Mouse (Mus musculus) cerebellum, postnatal 10 days (tissue): ENCODE data around the gene Dennd4c.

Experiments used
- DNase-seq, 2 experiments: peaks; one replicate each; pipeline ENCODE4 v3.0.0; 2021; ENCODE audit warnings: mixed read lengths in 2 of 2

The Dennd4c gene

DNA sequence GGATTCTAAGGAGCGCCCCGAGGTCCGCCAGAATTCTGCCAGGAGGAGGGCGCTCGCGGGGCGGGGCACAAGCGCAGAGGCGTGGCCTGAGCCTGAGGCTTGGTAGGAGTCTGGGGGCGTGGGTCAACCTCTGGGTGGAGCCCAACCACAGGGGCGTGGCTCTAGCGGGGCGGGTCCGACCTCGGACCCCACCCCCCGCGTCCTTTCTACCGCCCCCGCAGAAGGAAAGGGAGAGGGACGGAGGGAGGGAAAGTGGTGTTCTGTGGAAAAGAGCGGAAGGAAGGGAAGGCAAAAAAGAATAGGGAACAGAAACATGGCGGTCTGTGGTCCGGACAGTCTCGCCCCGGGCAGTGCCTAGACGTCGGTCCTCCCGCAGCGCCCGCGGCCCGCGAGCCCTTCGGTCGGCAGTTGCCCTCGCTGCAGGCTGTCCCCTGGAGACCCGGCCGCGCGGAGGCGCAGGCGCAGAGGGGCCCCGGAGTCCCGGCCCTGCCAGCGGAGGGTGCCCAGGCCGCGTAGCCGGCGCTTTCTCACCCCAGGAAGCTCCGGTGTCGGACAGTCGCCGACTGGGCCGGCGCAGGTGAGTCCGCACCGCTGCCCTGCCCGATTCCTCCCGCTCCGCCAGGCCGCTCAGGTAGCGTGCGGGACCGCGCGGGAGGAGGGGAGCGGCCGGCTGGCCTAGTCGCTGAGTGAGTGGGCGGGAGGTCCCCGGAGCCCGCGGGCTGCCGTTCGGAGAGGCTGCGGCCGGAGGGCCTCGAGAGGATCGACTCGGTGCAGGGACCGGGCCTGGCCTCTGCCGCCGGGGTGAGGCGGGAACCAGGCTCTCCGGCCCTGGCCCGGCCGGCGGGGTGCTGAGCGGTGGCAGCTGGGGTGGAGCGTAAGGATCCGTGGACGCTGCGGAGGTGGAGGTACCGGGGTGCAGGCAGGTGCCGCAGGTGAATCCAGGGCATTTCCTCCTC, at the start of gene Dennd4c:
TSS of gene Dennd4c (plus strand) at position 220 of the 956 bp plus-strand sequence.
- DNase-seq: peak; percentile 96 to 98

- DNase-seq: no peak
Measured at GRCm38 (mm10) chr4:86699161-86699865, 49.0 kb upstream of the Dennd4c start.

DNA sequence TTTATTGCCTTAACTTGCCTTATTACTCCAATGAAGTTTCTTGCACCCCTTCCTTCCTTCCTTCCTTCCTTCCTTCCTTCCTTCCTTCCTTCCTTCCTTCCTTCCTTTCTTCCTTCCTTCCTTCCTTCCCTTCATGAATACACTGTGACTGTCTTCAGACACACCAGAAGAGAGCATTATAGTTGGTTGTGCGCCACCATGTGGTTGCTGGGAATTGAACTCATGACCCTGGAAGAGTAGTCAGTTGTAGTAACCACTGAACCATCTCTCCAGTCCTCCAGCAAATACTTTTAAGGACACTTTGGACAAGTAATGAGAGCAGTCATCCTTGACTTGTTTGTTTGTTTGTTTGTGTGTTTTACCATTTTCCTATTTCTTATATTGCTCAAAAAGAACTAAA, 39.6 kb upstream of the Dennd4c start:
- DNase-seq: peak in 1 of 2 experiments; percentile 14

- DNase-seq: peak; percentile 83 to 87
Measured at GRCm38 (mm10) chr4:86710034-86710650, 38.2 kb upstream of the Dennd4c start.

GRCm38 (mm10) chr4:86710666-86711215, 37.6 kb upstream of the Dennd4c start:
- DNase-seq: no peak

- DNase-seq: peak in 1 of 2 experiments; percentile 11
Measured at GRCm38 (mm10) chr4:86712751-86713195, 35.6 kb upstream of the Dennd4c start.

- DNase-seq: no peak
Measured at GRCm38 (mm10) chr4:86713518-86713917, 34.8 kb upstream of the Dennd4c start.

GRCm38 (mm10) chr4:86715341-86715740, 33.0 kb upstream of the Dennd4c start:
- no peak for DNase-seq

DNA sequence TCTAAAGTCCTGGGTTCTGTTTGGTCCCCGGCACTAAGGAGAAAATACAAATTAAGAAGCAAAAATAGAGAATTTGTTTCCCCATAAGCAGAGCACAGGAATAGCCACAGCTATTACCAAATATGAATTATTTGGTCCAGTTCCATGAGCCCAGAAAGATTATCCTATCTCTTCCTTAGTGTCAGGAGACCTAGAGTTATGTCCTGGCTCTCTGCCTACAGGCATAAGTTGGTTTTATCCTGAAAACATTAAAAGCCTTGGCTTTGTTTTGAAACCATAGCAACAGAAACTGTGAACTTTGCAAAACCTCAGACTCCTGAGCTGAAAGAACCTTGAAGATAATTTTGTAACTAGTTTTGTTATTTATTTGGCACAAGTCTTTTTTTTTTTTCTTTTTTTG, 31.2 kb upstream of the Dennd4c start:
- DNase-seq: no peak

DNA sequence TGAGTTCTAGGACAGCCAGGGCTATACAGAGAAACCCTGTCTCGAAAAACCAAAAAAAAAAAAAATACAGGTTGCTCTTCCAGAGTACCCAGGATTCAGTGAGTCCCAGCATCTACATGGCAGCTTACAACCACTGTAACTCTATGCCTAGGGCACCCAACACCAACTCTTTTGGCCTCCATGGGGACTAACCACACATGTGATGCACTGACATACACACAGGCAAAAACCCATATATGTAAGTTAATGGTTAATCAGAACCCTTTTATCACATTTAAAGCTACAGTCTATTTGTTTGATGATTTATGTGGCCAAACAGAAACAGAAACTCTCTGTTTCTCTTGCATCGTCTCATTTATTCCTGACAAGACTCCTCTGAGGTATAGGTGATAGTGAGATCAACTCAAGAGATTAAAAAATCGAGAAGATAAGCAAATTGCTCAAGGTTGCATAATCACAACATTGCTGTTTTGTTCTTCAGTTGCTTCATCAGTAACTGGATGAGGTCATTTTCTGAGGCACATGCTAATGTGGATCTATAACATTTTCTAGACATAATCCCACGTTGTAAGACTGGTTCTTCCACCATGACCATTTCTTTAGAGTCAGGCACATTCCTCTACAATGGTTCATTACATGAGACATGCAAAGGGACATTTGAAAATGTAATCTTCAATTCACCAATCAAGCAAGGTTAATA, 29.3 kb upstream of the Dennd4c start:
- DNase-seq: no peak

- DNase-seq: no peak
Measured at GRCm38 (mm10) chr4:86721856-86722358, 26.4 kb upstream of the Dennd4c start.

GRCm38 (mm10) chr4:86725175-86725574, 23.2 kb upstream of the Dennd4c start:
- DNase-seq: no peak

DNA sequence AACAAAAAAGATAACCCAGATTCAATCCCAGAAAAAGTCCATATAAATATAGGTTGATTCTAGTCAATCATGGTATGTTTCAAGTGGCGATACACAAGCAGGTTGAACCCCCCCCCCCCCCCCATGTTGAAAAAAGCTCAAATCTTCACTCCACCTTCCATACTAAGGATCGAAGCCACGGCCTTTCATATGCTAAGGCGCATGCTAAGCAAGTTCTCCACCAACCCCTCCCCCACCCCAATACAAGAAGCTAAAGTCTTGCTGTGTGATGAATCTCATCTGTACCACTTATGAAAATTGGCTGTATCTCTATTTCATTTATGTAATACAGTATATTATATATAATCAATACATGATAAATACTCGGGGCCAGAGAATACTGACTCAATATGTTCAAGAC, 22.2 kb upstream of the Dennd4c start:
- DNase-seq: no peak

GRCm38 (mm10) chr4:86729829-86730228, 18.5 kb upstream of the Dennd4c start:
- DNase-seq: no peak

- DNase-seq: no peak
Measured at GRCm38 (mm10) chr4:86734088-86734841, 14.1 kb upstream of the Dennd4c start.

GRCm38 (mm10) chr4:86739308-86739993, 8.9 kb upstream of the Dennd4c start:
- no peak for DNase-seq

GRCm38 (mm10) chr4:86749361-86749841, 1.0 kb downstream of the Dennd4c start:
- DNase-seq: peak; percentile 30 to 41

GRCm38 (mm10) chr4:86750346-86750945, 2.1 kb downstream of the Dennd4c start:
- DNase-seq: no peak

DNA sequence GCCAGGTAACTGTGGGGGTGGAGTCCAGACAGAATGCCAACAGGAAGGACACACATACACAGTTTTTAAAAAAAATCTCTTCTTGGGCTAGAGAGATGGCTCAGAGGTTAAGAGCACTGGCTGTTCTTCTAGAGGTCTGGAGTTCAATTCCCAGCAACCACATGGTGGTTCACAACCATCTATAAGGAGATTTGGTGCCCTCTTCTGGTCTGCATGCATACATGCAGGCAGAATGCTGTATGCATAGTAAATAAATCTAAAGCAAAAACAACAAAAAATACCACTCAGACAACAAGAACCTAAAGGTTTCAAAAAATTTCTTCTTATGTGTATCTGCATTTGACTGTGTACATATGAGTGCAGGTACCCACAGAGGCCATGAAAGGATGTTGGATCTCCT, 16.0 kb downstream of the Dennd4c start:
- no peak for DNase-seq

DNA sequence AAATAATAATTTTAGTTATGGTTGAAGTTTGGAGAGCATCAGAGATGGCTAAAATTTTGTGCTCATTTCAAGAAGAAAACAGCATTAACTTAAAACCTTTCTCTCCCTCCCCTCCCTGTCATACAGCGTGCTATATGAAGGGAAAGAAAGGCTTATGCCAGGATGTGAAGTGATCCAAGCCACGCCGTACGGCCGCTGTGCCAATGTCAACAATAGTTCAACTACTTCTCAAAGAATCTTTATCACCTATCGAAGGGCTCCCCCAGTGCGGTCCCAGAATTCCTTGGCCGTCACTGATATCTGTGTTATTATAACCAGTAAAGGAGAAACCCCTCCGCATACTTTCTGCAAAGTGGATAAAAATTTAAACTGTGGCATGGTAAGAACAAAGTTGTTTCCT, 29.2 kb downstream of the Dennd4c start:
- DNase-seq: no peak
